Mouse (Mus musculus): ENCODE data around the gene Actl6a. TPM values are rescaled to one million over a fixed set of nuclear protein-coding genes. Genes with fewer than 3 reads are reported as not detected.
"Not testable (repeated sequence)": the region's sequence is repeated elsewhere in the genome, so short reads cannot be mapped to it uniquely, and the experiment has no call there.

Gene Actl6a
- total RNA-seq (2015) (119 and 137 TPM in 2 replicates), total RNA-seq (2017) (80.8 and 100 TPM in 2 replicates)

DNA sequence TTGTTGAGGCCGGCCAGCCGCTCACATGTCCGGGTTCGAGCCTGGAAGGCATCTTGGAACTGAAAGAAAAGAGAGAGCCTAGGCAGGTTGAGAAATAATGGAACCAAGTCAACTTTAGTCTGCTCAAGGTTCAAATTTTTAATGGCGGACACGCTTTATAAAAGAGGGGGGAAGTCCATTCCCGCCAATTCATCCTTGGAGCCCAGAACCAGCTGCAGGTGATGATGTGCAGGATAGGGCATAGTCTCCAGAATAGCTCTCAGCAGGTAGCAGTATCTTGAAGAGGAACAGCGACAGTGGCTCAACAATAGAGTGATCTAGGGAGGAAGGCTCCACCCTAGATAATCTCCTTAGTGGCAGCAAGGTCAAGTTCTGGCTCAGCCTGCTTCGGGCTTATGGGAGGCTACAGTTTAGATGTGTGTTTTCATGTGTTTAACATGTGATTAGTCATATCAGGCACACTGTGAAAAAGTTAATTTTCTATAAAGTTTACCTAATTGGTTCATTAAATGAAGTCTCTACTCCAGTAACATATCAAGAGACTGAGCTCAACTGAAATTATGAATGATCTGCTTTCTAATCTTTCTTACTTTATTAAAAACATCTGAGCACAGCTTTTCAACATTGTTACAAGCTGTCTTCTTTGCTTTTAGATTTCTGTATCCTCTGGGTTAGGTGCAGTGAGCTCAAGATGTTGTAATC is at the start of gene Actl6a:
TSS of gene Actl6a (plus strand) at position 652 of the 702 bp plus-strand sequence.
- not testable (repeated sequence) for ATAC-seq (replicated peaks; ENCODE audit: poor library complexity)

- peak; percentile 26; the same call in 1 of the 2 replicates for ATAC-seq (replicated peaks; ENCODE audit: poor library complexity)
These were observed 49.6 kb upstream of the Actl6a start for GRCm38 (mm10) chr3:32656398-32656994.

DNA sequence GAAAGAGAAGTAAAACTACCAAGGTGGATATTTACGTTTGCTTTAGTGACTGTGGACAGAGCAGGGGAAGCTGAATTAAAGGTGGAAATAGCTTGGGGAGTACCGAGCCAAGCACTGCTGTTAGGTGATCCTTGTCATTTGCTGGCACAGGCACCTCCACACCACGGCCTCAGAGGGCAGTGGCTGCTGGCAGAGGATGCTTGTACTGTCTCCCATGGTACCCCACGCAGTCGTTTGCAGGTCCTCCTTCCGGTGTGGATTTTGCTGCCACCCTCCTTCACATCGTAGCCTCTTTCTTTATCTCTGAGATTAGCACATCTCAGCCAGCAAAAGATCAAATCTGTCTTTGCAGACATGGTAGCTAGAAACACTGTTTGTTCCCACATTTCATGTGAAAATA is 47.7 kb upstream of the Actl6a start:
- ATAC-seq (replicated peaks; ENCODE audit: poor library complexity) = 0 out of 2 replicates have a peak, but pooled peaks have one; percentile 9

DNA sequence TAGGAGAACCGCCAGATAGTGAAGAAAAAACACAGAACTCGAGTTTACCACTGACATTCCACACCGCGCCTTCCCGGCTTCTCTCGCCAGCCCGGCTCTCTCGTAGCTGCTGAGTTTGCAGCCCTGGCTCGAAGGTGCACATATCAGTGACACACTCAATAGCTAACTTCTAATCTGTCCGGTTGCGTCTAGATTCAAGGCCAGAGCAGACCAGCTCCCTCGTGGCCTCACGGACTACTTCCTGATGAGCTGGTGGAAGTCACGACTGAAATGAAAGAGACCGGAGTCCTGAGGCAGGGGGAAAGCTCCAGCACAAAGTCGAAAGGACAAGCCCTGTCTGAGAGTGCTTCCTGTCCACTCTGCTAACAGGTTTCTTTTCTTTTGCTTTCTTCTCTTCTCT is 47.3 kb upstream of the Actl6a start:
- ATAC-seq (replicated peaks; ENCODE audit: poor library complexity) = peak; percentile 9; the same call in 1 of the 2 replicates

- ATAC-seq (replicated peaks; ENCODE audit: poor library complexity) = no peak
These were observed 46.6 kb upstream of the Actl6a start for GRCm38 (mm10) chr3:32659506-32659905.

- no peak for ATAC-seq (replicated peaks; ENCODE audit: poor library complexity)
These were observed 45.8 kb upstream of the Actl6a start for GRCm38 (mm10) chr3:32660276-32660675.

GRCm38 (mm10) chr3:32660831-32661555 is 45.1 kb upstream of the Actl6a start:
- ATAC-seq (replicated peaks; ENCODE audit: poor library complexity) = peak; percentile 47; the same call in 1 of the 2 replicates

DNA sequence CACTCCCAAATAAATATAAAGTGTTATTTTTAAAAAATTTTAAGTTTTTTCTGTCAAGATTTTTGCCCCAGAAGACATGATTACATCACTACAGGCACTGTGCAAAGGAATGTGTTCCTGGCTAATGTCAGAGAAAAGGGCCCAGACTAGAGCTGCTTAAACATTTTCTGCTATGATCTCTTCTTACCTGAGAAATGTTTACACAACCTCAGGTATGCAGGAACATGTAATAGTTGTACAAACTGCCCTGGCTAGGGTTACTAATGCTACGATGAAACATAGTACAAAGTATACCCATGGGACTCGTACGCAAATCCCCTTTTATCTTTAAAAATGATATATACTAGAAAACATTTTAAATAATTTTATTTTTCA is 44.6 kb upstream of the Actl6a start:
- ATAC-seq (replicated peaks; ENCODE audit: poor library complexity) = no peak

DNA sequence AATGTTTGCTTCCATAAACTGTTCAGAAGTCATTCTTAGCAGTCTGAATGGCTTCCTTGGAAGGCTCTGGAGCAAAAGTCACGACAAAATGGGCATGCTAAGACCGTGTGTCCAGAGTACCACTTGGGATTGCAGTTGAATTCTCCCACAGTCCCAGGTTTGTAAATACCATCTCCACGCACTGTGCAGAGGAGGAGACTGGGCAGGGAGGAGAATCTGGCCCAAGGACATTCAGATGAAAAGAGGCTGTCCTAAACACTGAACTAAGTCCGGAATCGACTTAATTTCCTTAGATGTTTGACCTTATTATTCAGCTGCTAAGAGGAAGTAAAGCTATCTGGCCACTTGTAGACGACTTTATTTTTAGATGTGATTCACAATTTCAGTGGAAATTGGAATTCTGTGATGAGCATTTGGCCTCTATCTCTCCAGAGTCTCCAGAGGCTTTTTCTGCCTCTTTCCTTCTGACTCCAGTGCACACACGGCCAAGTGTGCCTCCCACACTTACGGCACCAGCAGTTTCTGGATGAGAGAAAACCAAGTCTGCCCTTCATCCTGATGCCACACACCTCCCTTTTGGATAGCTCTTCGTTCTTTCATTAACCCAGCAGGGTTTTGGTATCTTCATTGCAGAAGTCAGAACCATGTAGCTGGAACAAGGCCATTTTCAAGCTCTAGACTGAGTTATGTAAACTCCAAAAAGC is 37.7 kb upstream of the Actl6a start:
- ATAC-seq (replicated peaks; ENCODE audit: poor library complexity) = no peak

- ATAC-seq (replicated peaks; ENCODE audit: poor library complexity) = no peak
These were observed 36.9 kb upstream of the Actl6a start for GRCm38 (mm10) chr3:32669211-32669610.

GRCm38 (mm10) chr3:32670196-32670595 is 35.9 kb upstream of the Actl6a start:
- ATAC-seq (replicated peaks; ENCODE audit: poor library complexity) = no peak

DNA sequence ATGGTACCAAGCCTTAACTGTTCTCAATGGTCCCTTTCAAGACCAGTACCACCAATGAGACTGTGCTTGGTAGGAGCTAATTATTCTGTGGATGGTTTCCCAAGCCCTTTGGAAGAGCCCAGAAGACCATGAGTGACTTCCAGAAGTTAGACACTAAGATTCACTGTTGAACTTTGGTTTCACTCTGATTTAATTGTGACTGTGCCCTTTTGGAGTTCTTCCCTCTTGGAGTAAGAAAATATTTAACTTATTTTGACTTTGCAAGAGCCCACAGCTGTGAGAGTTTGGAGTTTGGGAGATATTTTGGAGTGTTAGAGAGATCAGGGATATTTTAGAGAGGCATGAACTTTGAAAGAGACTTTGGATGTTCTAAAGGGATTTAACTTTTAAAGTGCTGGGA is 32.9 kb upstream of the Actl6a start:
- no peak for ATAC-seq (replicated peaks; ENCODE audit: poor library complexity)

- no peak for ATAC-seq (replicated peaks; ENCODE audit: poor library complexity)
These were observed 29.7 kb upstream of the Actl6a start for GRCm38 (mm10) chr3:32676393-32676792.

DNA sequence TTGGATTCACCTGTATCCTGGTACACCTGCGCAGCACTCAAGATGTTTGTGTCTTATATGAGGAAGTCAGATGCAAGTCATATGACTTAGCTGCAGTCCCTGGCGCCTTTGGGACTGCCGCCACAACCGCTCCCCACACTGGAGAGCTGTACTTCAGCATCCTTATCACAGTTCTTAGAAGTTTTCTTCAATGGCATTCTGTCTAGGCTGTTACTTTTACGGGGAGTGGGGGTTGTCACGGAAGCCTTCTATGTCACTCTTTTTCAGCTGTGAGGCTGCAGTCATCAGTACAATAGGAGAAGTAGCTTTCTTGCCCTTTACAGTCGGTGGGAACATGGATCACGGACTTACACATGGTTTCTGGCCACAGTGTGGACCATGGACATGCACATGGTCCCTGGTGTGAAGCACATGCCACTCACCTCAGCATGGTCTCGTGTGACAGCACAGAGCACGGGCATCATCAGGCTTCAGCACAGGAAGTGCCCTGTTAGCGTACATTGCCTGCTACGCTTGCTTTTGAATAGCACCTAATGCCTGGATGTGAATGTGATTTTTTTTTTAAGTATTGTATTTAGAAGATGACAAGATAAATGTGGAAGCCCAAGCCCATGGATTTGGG is 23.1 kb upstream of the Actl6a start:
- ATAC-seq (replicated peaks; ENCODE audit: poor library complexity) = no peak

DNA sequence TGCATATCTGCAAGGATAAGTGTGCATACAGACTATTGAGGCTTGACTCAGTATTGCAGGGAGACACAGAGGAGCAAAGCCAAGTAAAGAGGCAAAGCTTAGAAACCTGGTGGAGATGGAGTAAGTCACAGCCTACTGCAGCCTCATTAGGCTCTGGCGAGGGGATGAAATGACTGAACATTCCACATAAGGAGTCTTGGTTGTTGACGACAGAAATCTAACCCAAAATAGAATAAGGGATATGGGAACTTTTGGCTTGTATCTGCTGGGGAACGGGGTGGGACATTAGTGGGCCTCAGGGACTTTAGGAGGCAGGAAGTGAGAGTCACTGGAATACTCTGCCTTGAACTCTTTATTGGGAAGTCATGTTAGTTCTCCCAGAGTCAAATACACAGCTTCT is 21.5 kb upstream of the Actl6a start:
- ATAC-seq (replicated peaks; ENCODE audit: poor library complexity) = no peak

- no peak for ATAC-seq (replicated peaks; ENCODE audit: poor library complexity)
These were observed 19.6 kb upstream of the Actl6a start for GRCm38 (mm10) chr3:32686537-32686936.

GRCm38 (mm10) chr3:32687156-32687555 is 18.9 kb upstream of the Actl6a start:
- no peak for ATAC-seq (replicated peaks; ENCODE audit: poor library complexity)

DNA sequence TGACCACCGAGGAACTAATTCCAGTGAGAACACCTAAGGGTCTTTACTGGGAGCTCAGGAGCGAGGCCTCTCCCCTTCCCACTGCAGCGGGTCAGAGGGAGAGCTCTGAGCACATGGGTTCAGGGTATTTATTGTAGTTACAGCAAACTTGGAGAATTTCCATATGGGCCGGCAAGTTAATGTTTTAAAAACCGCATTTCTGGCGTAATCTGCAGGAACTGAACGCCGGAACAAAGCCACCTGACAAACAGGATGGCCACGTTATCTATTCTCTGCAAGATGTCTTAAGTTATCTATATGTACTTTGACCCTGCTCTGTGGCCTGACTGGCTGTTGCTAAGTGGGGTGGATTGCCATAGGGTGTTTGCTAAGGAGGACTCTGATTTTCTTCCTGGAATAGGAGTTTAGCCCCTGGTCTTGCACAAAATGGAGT is 16.5 kb upstream of the Actl6a start:
- peak; percentile 90 for ATAC-seq (replicated peaks; ENCODE audit: poor library complexity)

DNA sequence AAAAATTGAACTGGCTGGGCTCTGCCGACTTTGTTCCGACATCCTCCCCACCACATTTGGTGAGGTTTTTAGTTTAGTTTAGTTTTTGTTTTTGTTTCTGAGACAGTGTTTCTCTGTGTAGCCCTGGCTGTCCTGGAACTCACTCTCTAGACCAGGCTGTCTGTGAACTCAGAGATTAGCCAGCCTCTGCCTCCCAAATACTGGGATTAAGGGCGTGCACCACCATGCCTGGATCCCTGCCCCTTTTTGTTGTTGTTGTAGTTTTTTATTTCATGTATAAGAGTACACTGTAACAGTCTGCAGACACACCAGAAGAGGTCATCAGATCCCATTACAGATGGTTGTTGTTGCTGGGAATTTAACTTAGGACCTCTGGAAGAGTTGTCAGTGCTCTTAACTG is 16.1 kb upstream of the Actl6a start:
- ATAC-seq (replicated peaks; ENCODE audit: poor library complexity) = no peak

- ATAC-seq (replicated peaks; ENCODE audit: poor library complexity) = no peak; the same call in 1 of the 2 replicates
These were observed 15.2 kb upstream of the Actl6a start for GRCm38 (mm10) chr3:32690901-32691300.

- ATAC-seq (replicated peaks; ENCODE audit: poor library complexity) = no peak
These were observed 14.3 kb upstream of the Actl6a start for GRCm38 (mm10) chr3:32691841-32692240.

Data from megakaryocyte progenitor cell, adult 5-6 weeks (primary cell).